Mouse (Mus musculus): ENCODE results near the gene Atp5h. TPM values are rescaled to one million over a fixed set of nuclear protein-coding genes. Genes with fewer than 3 reads are reported as not detected.
A peak's percentile ranks its signal among the peaks of the same experiment; 100 is the strongest.

The Atp5h gene
- total RNA-seq, 2 experiments from 2014 or later: 399 to 414 TPM

DNA sequence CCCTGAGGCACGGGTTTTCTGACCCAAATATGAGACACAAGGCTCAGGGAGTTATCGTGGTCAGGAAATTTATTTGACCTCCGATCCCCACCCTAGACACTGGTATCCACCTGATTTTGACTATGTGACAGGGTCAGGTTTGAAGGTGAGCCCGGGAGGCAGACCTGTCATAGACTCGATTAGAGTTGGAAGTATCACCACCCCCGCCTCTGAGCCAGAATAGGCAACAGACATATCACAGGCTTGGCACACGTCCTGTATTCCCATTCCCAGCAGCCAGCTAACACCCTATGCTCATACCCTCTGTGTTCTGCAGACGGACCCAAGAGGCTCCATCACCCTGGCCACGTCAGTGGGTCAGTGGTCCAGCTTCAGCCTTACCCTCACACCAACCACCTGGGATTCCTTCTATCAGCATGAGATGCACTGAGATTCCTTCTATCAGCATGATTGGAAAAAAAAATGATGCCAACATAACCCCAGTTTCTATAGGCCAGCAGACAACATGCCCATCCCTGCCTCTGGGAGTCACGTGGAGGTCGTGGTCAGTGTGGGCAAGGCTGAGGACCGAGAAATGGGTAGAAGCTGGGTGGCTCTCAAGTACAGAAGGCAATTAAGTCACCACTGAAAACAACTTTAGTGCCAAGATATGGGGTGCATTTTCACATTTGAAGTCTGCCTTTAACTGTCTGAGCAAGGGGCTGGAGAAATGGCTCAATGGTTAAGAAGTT lies 44.9 kb downstream of the Atp5h start:
- DNase-seq (ENCODE audit: extremely low spot score in 1 of 2, low spot score in 2 of 2): peak in 1 of 2 experiments; percentile 23
- intact Hi-C loops (cut with DNase I): no loop called here

DNA sequence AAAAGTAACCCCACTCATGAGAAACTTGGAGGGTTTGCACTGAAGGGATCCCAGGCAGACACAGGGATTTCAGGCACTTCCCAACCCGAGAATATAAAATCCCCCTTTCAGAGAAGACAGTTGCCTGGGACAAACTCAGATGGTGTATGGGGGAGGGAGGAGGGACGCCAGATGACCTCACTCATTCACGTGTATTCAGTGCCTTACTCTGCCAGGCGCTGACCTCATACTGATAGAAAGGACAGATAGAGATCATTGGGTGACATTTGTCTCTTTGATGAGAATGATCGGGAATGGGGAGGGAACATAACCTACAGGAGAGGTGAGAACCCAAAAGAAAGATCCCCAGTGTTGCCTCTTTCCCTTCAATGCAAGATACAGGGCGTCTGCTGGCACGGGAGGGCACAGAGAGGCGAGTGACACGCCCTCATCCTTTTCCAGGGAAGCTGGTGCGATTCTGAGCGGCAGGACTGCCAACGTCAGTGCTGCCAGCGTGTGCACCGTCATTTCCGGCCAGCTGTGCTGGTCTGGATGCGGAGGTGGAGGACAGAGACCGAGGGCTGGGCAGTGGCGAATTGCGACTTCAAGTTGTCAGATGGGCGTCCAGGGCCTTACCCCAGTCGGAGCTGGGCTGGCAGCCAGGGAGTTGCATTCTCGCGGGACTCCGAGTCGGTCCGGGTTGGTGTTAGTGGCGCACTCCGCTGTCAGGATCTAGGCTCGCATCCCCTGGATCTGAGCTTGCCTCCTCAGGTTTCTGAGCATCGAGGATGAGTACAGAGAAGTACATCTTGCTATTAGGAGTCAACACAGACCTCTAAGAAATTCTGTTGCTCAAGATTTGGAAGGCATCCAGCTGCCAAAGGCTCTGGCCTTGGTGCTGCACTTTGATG lies 45.7 kb downstream of the Atp5h start:
- DNase-seq (ENCODE audit: extremely low spot score in 1 of 2, low spot score in 2 of 2): peak; percentile 62 to 89
- intact Hi-C loops (cut with DNase I): no loop called here

DNA sequence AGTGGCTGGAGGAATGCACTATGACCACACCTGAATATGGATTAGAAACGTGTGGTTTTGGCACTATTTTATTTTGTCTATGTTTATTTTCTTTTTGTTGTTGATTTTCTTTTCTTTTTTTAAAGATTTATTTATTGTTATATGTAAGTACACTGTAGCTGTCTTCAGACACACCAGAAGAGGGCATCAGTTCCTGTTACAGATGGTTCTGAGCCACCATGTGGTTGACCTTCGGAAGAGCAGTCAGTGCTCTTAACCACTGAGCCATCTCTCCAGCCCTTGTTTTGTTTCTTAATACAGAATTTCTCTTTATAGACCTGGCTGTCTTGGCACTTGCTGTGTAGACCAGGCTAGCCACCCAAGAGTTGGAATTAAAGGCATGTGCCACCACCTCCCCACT lies 47.0 kb downstream of the Atp5h start:
- intact Hi-C loops (cut with DNase I): no loop called here
- no peak for DNase-seq (ENCODE audit: extremely low spot score in 1 of 2, low spot score in 2 of 2)

GRCm38 (mm10) chr11:115372015-115372414 lies 47.7 kb downstream of the Atp5h start:
- DNase-seq (ENCODE audit: extremely low spot score in 1 of 2, low spot score in 2 of 2): no peak
- intact Hi-C loops (cut with DNase I): no loop called here

- intact Hi-C loops (cut with DNase I): no loop called here
- DNase-seq (ENCODE audit: extremely low spot score in 1 of 2, low spot score in 2 of 2): no peak
Observed at GRCm38 (mm10) chr11:115371354-115371753, 48.4 kb downstream of the Atp5h start.

DNA sequence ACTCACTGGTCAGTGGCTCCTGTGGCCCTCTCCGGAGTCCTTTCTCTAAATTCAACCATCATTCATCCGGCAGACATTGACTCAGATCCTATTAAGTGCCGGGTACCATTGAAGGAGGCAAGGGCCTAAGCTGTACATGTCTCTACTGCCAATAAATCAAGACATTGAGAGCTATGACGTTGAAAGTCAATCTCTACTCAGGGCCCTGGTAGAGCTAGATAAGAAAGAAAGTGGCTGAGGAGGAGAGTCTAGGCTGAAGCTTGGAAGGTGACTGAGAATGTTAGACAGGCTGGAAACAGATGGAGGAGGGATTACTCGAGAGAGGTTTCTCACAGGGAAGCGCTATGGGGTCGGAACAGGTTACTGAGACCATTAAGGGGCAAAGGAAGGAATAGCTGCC lies 49.4 kb downstream of the Atp5h start:
- DNase-seq (ENCODE audit: extremely low spot score in 1 of 2, low spot score in 2 of 2): no peak

DNA sequence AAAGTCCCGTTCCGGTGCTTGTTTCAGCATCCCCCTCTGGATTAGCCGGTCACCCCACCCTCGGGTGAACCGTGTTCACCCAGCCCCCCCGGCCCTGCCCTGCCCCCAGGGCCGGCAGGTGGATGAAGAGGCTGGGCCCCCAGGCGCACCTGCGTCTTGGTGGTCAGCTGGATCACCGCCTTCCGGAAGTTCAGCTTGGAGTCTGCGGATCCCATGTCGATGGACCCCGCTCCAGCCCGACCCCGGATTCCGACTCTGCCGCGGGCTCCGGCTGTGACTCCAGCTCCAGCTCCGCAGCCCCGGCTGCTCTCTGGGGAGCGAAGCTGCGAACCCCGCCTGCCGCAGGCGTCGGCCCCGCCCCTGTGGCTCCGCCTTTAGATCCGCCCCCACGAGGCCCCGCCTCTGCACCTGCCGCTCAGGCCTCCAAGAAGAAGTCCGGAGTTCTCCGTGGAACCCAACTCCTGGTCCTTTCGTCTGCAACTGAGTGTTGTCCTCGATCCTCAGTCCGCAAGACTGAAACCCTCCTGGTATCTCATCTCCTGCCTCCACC lies 52.3 kb downstream of the Atp5h start, which contains the start of gene Hid1:
TSS of gene Hid1 (minus strand) at position 362 of the 550 bp plus-strand sequence.
- intact Hi-C loops (cut with DNase I): no loop called here
- DNase-seq (ENCODE audit: extremely low spot score in 1 of 2, low spot score in 2 of 2): peak; percentile 61 to 87

More for the DNA sequence above, 49.4 kb downstream of the Atp5h start:
- intact Hi-C loops (cut with DNase I): no loop called here

DNA sequence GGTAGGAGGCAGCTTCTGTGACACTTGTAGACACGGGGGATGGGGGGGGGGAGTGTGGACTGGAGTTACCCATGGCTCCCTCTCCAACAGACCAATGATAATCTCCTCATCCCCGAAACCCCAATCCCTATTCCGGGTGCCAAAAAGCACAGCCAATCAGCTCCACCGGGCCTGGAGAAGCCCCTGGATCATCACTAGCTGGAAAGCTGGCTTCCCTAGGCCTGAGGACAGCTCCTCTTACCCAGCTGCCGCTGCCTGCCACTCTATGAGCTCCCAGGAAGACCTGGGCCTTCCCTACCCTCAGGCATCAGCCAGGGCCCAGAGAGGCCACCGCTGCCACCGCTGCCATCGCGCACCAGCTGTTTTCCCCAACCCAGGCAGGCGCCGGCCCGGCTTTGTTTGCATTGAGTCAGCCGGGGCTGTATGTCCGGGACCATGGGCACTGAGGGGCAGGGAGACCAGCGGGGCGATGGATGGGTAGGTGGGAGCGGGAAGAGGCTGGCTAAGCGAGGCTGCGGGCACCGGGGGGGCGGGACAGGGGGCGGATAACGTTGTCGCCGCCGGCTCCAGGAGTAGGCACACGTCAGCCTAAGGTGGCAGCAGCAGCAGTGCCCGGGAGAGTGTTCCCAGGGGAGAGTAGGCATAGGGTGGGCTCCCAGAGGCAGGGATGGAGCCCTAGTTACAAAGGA lies 52.9 kb downstream of the Atp5h start:
- intact Hi-C loops (cut with DNase I): no loop called here
- DNase-seq (ENCODE audit: extremely low spot score in 1 of 2, low spot score in 2 of 2): peak; percentile 60 to 61

DNA sequence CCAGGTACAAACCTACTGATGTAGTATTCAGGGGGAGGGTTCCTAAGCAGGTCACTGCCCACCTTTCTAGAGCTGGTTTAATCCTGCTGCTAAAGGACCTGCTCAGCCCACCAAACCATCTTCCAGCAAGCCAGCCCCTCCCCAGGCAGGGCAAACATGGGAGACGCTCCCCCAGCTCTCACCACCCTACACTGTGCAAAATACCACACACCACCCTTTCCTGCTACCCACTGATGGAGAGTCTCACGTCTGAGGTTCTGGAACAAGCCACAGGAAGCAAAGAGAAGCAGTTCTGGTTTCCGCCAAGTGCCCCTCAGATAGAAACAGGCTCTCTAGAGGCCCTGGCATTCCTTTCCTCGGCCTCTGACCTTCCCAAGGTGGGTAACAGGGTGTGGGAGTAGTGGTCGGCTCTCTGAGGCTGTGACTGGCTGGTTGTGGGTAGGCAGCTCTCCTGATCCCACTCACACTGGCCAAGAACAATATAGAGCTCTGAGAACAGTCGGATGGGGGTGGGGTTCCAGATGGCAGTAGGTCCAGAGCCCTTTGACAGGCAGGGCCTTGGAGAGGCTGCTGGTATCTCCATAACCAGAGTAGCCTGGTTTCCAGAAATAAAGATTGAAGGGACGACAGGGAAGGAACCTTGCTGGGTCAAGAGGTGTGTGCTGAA lies 53.6 kb downstream of the Atp5h start:
- DNase-seq (ENCODE audit: extremely low spot score in 1 of 2, low spot score in 2 of 2): no peak
- intact Hi-C loops (cut with DNase I): no loop called here

Small RNAs within 50 kb of the gene (microRNA-seq; reads per million reads assigned to microRNA genes)
- not detected for gene Mir3968

Other genes starting within 250 kb of the Atp5h start
- gene Tmem104, start 232.5 kb downstream of the Atp5h start, total RNA-seq (2021): 10 to 100 TPM; 19.9 to 20.3 TPM
- gene Nat9, start 232.1 kb downstream of the Atp5h start, total RNA-seq (2021): 10 to 100 TPM; 14.5 to 16.6 TPM
- gene Grin2c, start 152.7 kb downstream of the Atp5h start, total RNA-seq (2021): 10 to 100 TPM; 14.7 to 21.6 TPM
- gene Fdxr, start 142.9 kb downstream of the Atp5h start, total RNA-seq (2021): 10 to 100 TPM; 18.2 to 18.7 TPM
- 1 to 10 TPM; 6.5 to 6.8 TPM for gene Fads6, start 122.3 kb downstream of the Atp5h start, total RNA-seq (2021)
- gene Otop2, start 112.8 kb downstream of the Atp5h start, total RNA-seq (2021): under 1 TPM in 1 of 2 experiments, not detected in 1; 0.14 TPM
- gene Ush1g, start 97.9 kb downstream of the Atp5h start, total RNA-seq (2021): under 1 TPM; 0.24 to 0.26 TPM
- gene Otop3, start 85.2 kb downstream of the Atp5h start, total RNA-seq (2021): under 1 TPM; 0.24 to 0.28 TPM
- 10 to 100 TPM; 77.5 to 81.7 TPM for gene Hid1, start 52.2 kb downstream of the Atp5h start, total RNA-seq (2021)
- gene Cdr2l, start 38.0 kb downstream of the Atp5h start, total RNA-seq (2021): 10 to 100 TPM; 15.2 to 17.2 TPM
- gene Mrpl58, start 16.2 kb downstream of the Atp5h start, total RNA-seq (2021): 10 to 100 TPM; 96.2 to 98.8 TPM
- gene Kctd2, start 166 bp upstream of the Atp5h start, total RNA-seq (2021): 10 to 100 TPM; 54.3 to 55.7 TPM
- gene Trim80, start 20.6 kb upstream of the Atp5h start, total RNA-seq (2021): under 1 TPM in 1 of 2 experiments, not detected in 1; 0.24 TPM
- not detected for gene Slc16a5, start 42.5 kb upstream of the Atp5h start, total RNA-seq (2021)
- 1 to 10 TPM; 9.0 to 9.2 TPM for gene Armc7, start 55.7 kb upstream of the Atp5h start, total RNA-seq (2021)
- gene Nt5c, start 71.9 kb upstream of the Atp5h start, total RNA-seq (2021): 10 to 100 TPM; 78.6 to 80.8 TPM
- 100 to 1,000 TPM; 312 to 341 TPM for gene Jpt1, start 94.4 kb upstream of the Atp5h start, total RNA-seq (2021)
- 100 to 1,000 TPM; 396 to 399 TPM for gene Sumo2, start 116.3 kb upstream of the Atp5h start, total RNA-seq (2021)
- 10 to 100 TPM; 43.9 to 51.2 TPM for gene Nup85, start 144.5 kb upstream of the Atp5h start, total RNA-seq (2021)
- gene Mrps7, start 184.0 kb upstream of the Atp5h start, total RNA-seq (2021): 10 to 100 TPM; 52.7 to 58.7 TPM
- gene Gga3, start 184.1 kb upstream of the Atp5h start, total RNA-seq (2021): 10 to 100 TPM; 51.4 to 65.1 TPM
- gene Mif4gd, start 193.0 kb upstream of the Atp5h start, total RNA-seq (2021): 10 to 100 TPM; 14.4 to 14.6 TPM
- 10 to 100 TPM; 55.0 to 59.7 TPM for gene Slc25a19, start 208.3 kb upstream of the Atp5h start, total RNA-seq (2021)

All from left cerebral cortex, postnatal 10 days (tissue).